Mouse (Mus musculus): ENCODE measurements around the gene Hdac11. TPM values are rescaled to one million over a fixed set of nuclear protein-coding genes. Genes with fewer than 3 reads are reported as not detected.

Hdac11 gene
- polyA plus RNA-seq (2017; shearing (Covaris generic)): 0.72 TPM

GRCm38 (mm10) chr6:91156554-91157236, at the start of gene Hdac11:
Gene Hdac11, plus strand, starts transcription at chr6:91156665.

GRCm38 (mm10) chr6:91116244-91117145, 40.0 kb upstream of the Hdac11 start, which contains the start of gene Nup210:
Gene Nup210, minus strand, starts transcription at chr6:91116829.

GRCm38 (mm10) chr6:91212155-91212554, 55.7 kb downstream of the Hdac11 start, which contains the start of gene Fbln2:
Gene Fbln2, plus strand, starts transcription at chr6:91212455.

Other genes with a start within 250 kb of the Hdac11 start
- 7.9 TPM for gene Iqsec1, start 168.0 kb upstream of the Hdac11 start, polyA plus RNA-seq (2017; shearing (Covaris generic))
- gene Nup210, start 39.8 kb upstream of the Hdac11 start, polyA plus RNA-seq (2017; shearing (Covaris generic)): 246 TPM
- gene Fbln2, start 55.8 kb downstream of the Hdac11 start, polyA plus RNA-seq (2017; shearing (Covaris generic)): 2.9 TPM